ENCODE assay signal across 26 mouse cellular contexts in the genomic region with DNA sequence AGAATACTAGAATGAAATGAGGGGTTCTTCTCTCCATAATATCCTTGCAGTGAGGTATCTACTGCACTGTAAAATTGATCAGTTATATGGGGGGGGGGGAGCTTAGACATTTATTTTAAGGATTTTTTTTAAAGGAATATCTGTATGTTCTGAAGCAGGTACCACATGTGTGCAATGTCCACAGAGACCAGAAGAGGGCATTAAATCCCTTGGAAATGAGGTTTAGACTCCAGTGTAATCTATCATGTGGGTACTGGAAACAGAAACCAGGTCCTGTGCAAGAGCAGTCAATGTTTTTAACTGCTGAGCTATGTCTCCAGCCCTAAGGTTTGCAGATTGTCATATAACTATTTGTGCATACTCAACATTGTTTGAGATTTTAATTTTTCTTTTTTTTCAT. TPM values are rescaled to one million over a fixed set of nuclear protein-coding genes. Genes with fewer than 3 reads are reported as not detected.
DNase-seq lines count a peak whose midpoint lies in the region; ATAC-seq and TF ChIP-seq lines count a peak whose summit lies in the region.
"Had no signal": no experiment of that assay in that cellular context is flagged by ENCODE, and none has a peak within 500 bp of the region (broad histone marks: within the 10 kb centered on the region; RNA-seq: fewer than 3 reads in every experiment).

No protein-coding gene starts in this region.

- ATAC-seq in liver, postnatal 0 days: no peak
- no peak for ATAC-seq in liver, embryonic 12.5 days
- peak; percentile 66 for ATAC-seq in megakaryocyte progenitor cell, adult 5-6 weeks (replicated peaks; ENCODE audit: poor library complexity)
- ATAC-seq: hindbrain, postnatal 0 days had no signal

- TF ChIP-seq EP300 in liver, postnatal 0 days (IDR thresholded peaks at IDR 0.05; ENCODE audit: low read depth): no peak

- no peaks in the 10 kb centered on the region for H3K27me3 ChIP-seq in liver, postnatal 0 days (ENCODE audit: insufficient read depth, low read length)
- no peaks in the 10 kb centered on the region for H3K27me3 ChIP-seq in liver, embryonic 12.5 days (replicated peaks)
- H3K27me3 ChIP-seq: forebrain, embryonic 12.5 days; heart, embryonic 15.5 days had no signal

- no peak overlapping the region for H3K4me2 ChIP-seq in liver, postnatal 0 days (ENCODE audit: low read depth, low read length)
- no peak overlapping the region for H3K4me2 ChIP-seq in liver, embryonic 12.5 days
- H3K4me2 ChIP-seq: forebrain, embryonic 12.5 days; heart, embryonic 15.5 days had no signal

- DNase-seq in liver, postnatal 0 days: no peak
- peak; percentile 50 for DNase-seq in R1 (ENCODE audit: low read depth, low spot score)
- DNase-seq in spleen, postnatal 10 days (ENCODE audit: low spot score in 2 of 2): no peak
- no peak for DNase-seq in spleen, adult 18-20 months
- no peak for DNase-seq in frontal cortex, adult 2 months (ENCODE audit: extremely low spot score in 1 of 2, low spot score in 1 of 2)
- DNase-seq: adrenal gland, adult 8-10 months; cerebellum, postnatal 25 days; kidney, adult 11 months; kidney, postnatal 10 days; left cerebral cortex, postnatal 4 days; liver; lung, adult 18-20 months; lung, postnatal 36 days; right cerebral cortex, postnatal 4 days; thymus, postnatal 36 days had no signal

- TF ChIP-seq CTCF in liver, postnatal 0 days (IDR thresholded peaks at IDR 0.05; ENCODE audit: low read depth): peak; percentile 21; the same call in 1 of the 2 replicates

- H3K9me3 ChIP-seq in liver, postnatal 0 days (ENCODE audit: low read length): no peaks in the 10 kb centered on the region
- no peaks in the 10 kb centered on the region for H3K9me3 ChIP-seq in liver, embryonic 12.5 days (replicated peaks)
- H3K9me3 ChIP-seq: embryonic facial prominence, embryonic 10.5 days; forebrain, embryonic 12.5 days; heart, embryonic 15.5 days; hindbrain, embryonic 10.5 days; midbrain, embryonic 10.5 days had no signal

- H3K27ac ChIP-seq in liver, postnatal 0 days (ENCODE audit: low read depth): no peak overlapping the region
- no peak overlapping the region for H3K27ac ChIP-seq in liver, embryonic 12.5 days
- H3K27ac ChIP-seq: embryonic facial prominence, embryonic 10.5 days; forebrain, embryonic 12.5 days; heart, embryonic 15.5 days; hindbrain, embryonic 10.5 days; hindbrain, postnatal 0 days; midbrain, embryonic 10.5 days had no signal

- no peaks in the 10 kb centered on the region for H3K36me3 ChIP-seq in liver, postnatal 0 days (replicated peaks; ENCODE audit: insufficient read depth, low read length)
- H3K36me3 ChIP-seq in liver, embryonic 12.5 days: no peaks in the 10 kb centered on the region
- H3K36me3 ChIP-seq: embryonic facial prominence, embryonic 10.5 days; forebrain, embryonic 12.5 days; heart, embryonic 15.5 days; hindbrain, embryonic 10.5 days; midbrain, embryonic 10.5 days had no signal

- H3K4me3 ChIP-seq in liver, postnatal 0 days (ENCODE audit: low read depth, low read length): no peak overlapping the region
- no peak overlapping the region for H3K4me3 ChIP-seq in liver, embryonic 12.5 days
- H3K4me3 ChIP-seq: embryonic facial prominence, embryonic 10.5 days; forebrain, embryonic 12.5 days; heart, embryonic 15.5 days; hindbrain, embryonic 10.5 days; midbrain, embryonic 10.5 days had no signal

- no peaks in the 10 kb centered on the region for H3K4me1 ChIP-seq in liver, postnatal 0 days (ENCODE audit: insufficient read depth)
- no peaks in the 10 kb centered on the region for H3K4me1 ChIP-seq in liver, embryonic 12.5 days
- H3K4me1 ChIP-seq: embryonic facial prominence, embryonic 10.5 days; forebrain, embryonic 12.5 days; heart, embryonic 15.5 days; hindbrain, embryonic 10.5 days; midbrain, embryonic 10.5 days had no signal

- no peak overlapping the region for H3K9ac ChIP-seq in liver, postnatal 0 days (replicated peaks)
- no peak overlapping the region for H3K9ac ChIP-seq in liver, embryonic 12.5 days
- H3K9ac ChIP-seq: forebrain, embryonic 12.5 days; heart, embryonic 15.5 days had no signal

RNA-seq across cellular contexts. Expression of gene Riox2, which starts 22.5 kb away (rescaled TPM):
- polyA plus RNA-seq in liver, postnatal 0 days (2015; fragmentation: Nextera tagmentation; extraction: Ambion mirVana): 9.5 and 10.4 TPM in 2 replicates
- polyA plus RNA-seq in liver, embryonic 12.5 days (2016; fragmentation: Nextera tagmentation; extraction: Ambion mirVana): 28.8 and 29.7 TPM in 2 replicates
- 38.3 and 49.5 TPM in 2 replicates for total RNA-seq in megakaryocyte progenitor cell, adult 5-6 weeks (2015)
- 50.7 and 70.6 TPM in 2 replicates for total RNA-seq in megakaryocyte progenitor cell, adult 5-6 weeks (2017)
- 8.0 and 9.9 TPM in 2 replicates for polyA plus RNA-seq in frontal cortex, adult 2 months (2012; rRNA removed)

RNA-seq across cellular contexts. Expression of gene Gabrr3, which starts 42.0 kb away (rescaled TPM):
- polyA plus RNA-seq in liver, postnatal 0 days (2015; fragmentation: Nextera tagmentation; extraction: Ambion mirVana): not detected in 2 replicates
- polyA plus RNA-seq in liver, embryonic 12.5 days (2016; fragmentation: Nextera tagmentation; extraction: Ambion mirVana): not detected in 2 replicates
- total RNA-seq in megakaryocyte progenitor cell, adult 5-6 weeks (2015): not detected in 2 replicates
- total RNA-seq in megakaryocyte progenitor cell, adult 5-6 weeks (2017): not detected in 2 replicates
- 0.04 TPM in 2 replicates for polyA plus RNA-seq in frontal cortex, adult 2 months (2012; rRNA removed)
- total RNA-seq: adrenal gland, adult 8-10 months; gastrocnemius, adult 8-10 months; hindbrain, postnatal 0 days; left cerebral cortex, postnatal 4 days had no signal
- polyA plus RNA-seq: C2C12; forebrain, embryonic 12.5 days; heart, embryonic 15.5 days; neural tube, embryonic 11.5 days had no signal
